Mouse (Mus musculus) E14TG2a.4 (cell line): ENCODE measurements at regions not wholly inside any gene's neighbourhood (a gene's known extent, or its start where the extent isn't known, plus 50 kb on each side); places are given as distances from the start of the nearest gene placed in this dataset.
"Not testable (repeated sequence)": the region's sequence is repeated elsewhere in the genome, so short reads cannot be mapped to it uniquely, and the experiment has no call there.

Source experiments
- CTCF ChIP-seq: conservative IDR thresholded peaks from 2 replicates; pipeline ENCODE4 v1.5.1; 2014; ENCODE audit warnings: low read length
- POU5F1 ChIP-seq: IDR thresholded peaks from 2 replicates; pipeline ENCODE4 v1.6.1; 2014; ENCODE audit warnings: low read length, borderline replicate concordance

DNA sequence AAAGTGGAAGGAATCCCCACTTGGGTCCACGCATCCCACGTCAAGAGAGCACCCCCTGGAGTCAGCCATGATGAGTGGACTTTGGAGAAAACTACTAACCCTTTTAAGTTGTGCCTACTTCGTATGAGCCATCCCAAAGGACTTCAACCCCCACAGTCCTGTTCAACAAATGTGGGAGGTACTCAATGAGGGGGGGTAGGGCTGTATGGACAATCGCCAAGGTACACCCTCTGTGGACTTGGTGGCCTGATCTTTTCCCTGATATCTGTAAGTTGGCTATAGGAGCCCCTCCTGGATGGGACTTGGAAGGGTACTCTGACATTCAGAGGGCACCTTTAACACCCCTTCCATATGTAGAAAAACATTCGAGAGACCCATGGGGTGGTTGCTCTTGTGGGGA lies 256.5 kb upstream of the Olfr161 start:
- TF ChIP-seq CTCF, POU5F1: not testable (repeated sequence)
